Mouse (Mus musculus) heart, postnatal 0 days (tissue): Measurements from ENCODE around the gene Meaf6.

ENCODE experiments used
- CTCF ChIP-seq: IDR thresholded peaks from 2 replicates; pipeline ENCODE4 v1.5.1; 2016; ENCODE audit warnings: antibody characterized with exemption, control low read depth, low read depth
- EP300 ChIP-seq: IDR thresholded peaks from 2 replicates; pipeline ENCODE4 v1.6.1; 2016; ENCODE audit warnings: antibody characterized with exemption, low read depth

GRCm38 (mm10) chr4:125153659-125154241 is 68.8 kb downstream of the Meaf6 start:
- TF ChIP-seq CTCF (no peak), EP300 (no peak)
